Mouse (Mus musculus) bone marrow, adult 2 months (tissue): ENCODE data around the gene Pdss2.

Experiments
- CTCF ChIP-seq: fragments of 200-500 bp; IDR thresholded peaks from 2 replicates; pipeline ENCODE4 v1.5.1; 2011; ENCODE audit warnings: low read length, control low read depth; ENCODE audit not compliant: control insufficient read depth, insufficient read depth
- POLR2A ChIP-seq: fragments of 200-500 bp; IDR thresholded peaks from 2 replicates; pipeline ENCODE4 v1.6.1; 2011; ENCODE audit warnings: low read depth, mild to moderate bottlenecking, control low read depth, low read length, borderline replicate concordance; ENCODE audit not compliant: control insufficient read depth

GRCm38 (mm10) chr10:43329813-43330212 is 108.5 kb downstream of the Pdss2 start:
- TF ChIP-seq POLR2A (no peak), CTCF (no peak)
